Mouse (Mus musculus) myocyte (in vitro differentiated cells): ENCODE measurements around the gene Mybpc1.

Experiments used
- MYOD1 ChIP-seq, 3 experiments: IDR thresholded peaks; one replicate each; pipeline ENCODE4 v1.6.1; 2011; ENCODE audit warnings: control low read depth in 2 of 3, low read depth in 2 of 3, mild to moderate bottlenecking in 2 of 3, moderate library complexity in 1 of 3; ENCODE audit not compliant: insufficient read length in 2 of 3, control insufficient read depth in 1 of 3
- POLR2A ChIP-seq: IDR thresholded peaks from one replicate; pipeline ENCODE4 v1.6.1; 2011; ENCODE audit warnings: low read depth, mild to moderate bottlenecking, control low read depth, moderate library complexity; ENCODE audit not compliant: insufficient read length
- TCF12 ChIP-seq: IDR thresholded peaks from one replicate; pipeline ENCODE4 v1.6.1; 2011; ENCODE audit warnings: mild to moderate bottlenecking, control low read depth; ENCODE audit not compliant: poor library complexity, insufficient read depth, severe bottlenecking
- TCF3 ChIP-seq: IDR thresholded peaks from one replicate; pipeline ENCODE4 v1.6.1; 2011; ENCODE audit warnings: low read depth, control low read depth; ENCODE audit not compliant: insufficient read length

DNA sequence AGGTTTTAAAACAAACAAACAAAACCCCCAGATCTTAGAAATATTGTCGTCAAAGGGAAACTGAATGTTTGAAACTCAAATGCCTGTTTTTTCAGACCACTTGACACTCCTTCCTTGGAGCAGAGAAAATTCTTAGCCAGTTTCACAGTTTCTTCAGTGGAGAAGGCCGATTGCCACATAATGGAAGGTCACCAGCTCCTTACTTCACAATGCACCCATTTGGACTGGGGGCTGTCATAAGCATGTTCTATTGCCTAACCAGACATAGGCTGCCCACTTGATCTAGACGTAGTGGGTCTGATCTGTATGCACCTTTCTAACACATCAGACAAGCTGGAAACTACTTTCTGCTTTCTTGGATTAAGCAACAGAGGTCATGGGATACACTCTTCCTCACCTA lies 100.5 kb downstream of the Mybpc1 start:
- no peak for TF ChIP-seq TCF12
- no peak for TF ChIP-seq POLR2A
- TF ChIP-seq MYOD1 (IDR thresholded peaks at IDR 0.05; ENCODE audit: control insufficient read depth in 1 of 3, insufficient read length in 2 of 3, low read depth in 2 of 3) = no peak
- TF ChIP-seq TCF3 = no peak
